Mouse (Mus musculus): ENCODE data around the gene Ptpre. TPM values are rescaled to one million over a fixed set of nuclear protein-coding genes. Genes with fewer than 3 reads are reported as not detected.

Ptpre gene
- polyA plus RNA-seq, 1 experiment from 2014 or later, result 1.0 TPM

GRCm38 (mm10) chr7:135722011-135722838 lies 184.9 kb downstream of the Ptpre start:
- H3K9ac ChIP-seq (replicated peaks; ENCODE audit: low read length), result no peak overlapping the region
- ATAC-seq (replicated peaks; ENCODE audit: insufficient number of reproducible peaks, low FRiP score, low TSS enrichment, low read depth) (no peak), DNase-seq (ENCODE audit: low spot score) (no peak)
- no peak overlapping the region for H3K4me2 ChIP-seq (ENCODE audit: low read depth, low read length)
- WGBS, result 83% methylated on average over 6 of the region's 6 CpGs
- no peaks in the 10 kb centered on the region for H3K9me3 ChIP-seq (replicated peaks; ENCODE audit: control insufficient read depth, low read length)
- no peak overlapping the region for H3K27ac ChIP-seq (replicated peaks; ENCODE audit: low read depth, low read length)
- H3K4me1 ChIP-seq (ENCODE audit: control insufficient read depth, insufficient read depth, low read length), result no peaks in the 10 kb centered on the region
- no peaks in the 10 kb centered on the region for H3K36me3 ChIP-seq (replicated peaks; ENCODE audit: control insufficient read depth, insufficient read depth, low read depth, low read length)
- H3K4me3 ChIP-seq (ENCODE audit: low read depth, low read length), result no peak overlapping the region
- H3K27me3 ChIP-seq (ENCODE audit: control insufficient read depth, insufficient read depth, low read length), result no peaks in the 10 kb centered on the region

- H3K27me3 ChIP-seq (ENCODE audit: control insufficient read depth, insufficient read depth, low read length), result no peaks in the 10 kb centered on the region
- no peak for ATAC-seq (replicated peaks; ENCODE audit: insufficient number of reproducible peaks, low FRiP score, low TSS enrichment, low read depth)
Observed at GRCm38 (mm10) chr7:135723672-135724341, 186.5 kb downstream of the Ptpre start.

GRCm38 (mm10) chr7:135726707-135727106 lies 189.4 kb downstream of the Ptpre start:
- no peaks in the 10 kb centered on the region for H3K36me3 ChIP-seq (replicated peaks; ENCODE audit: control insufficient read depth, insufficient read depth, low read depth, low read length)
- no peaks in the 10 kb centered on the region for H3K4me1 ChIP-seq (ENCODE audit: control insufficient read depth, insufficient read depth, low read length)
- no peak overlapping the region for H3K9ac ChIP-seq (replicated peaks; ENCODE audit: low read length)
- no peak for DNase-seq (ENCODE audit: low spot score)
- H3K4me3 ChIP-seq (ENCODE audit: low read depth, low read length), result no peak overlapping the region
- no peak overlapping the region for H3K4me2 ChIP-seq (ENCODE audit: low read depth, low read length)
- 67% methylated on average over 1 of the region's 1 CpGs for WGBS
- ATAC-seq (replicated peaks; ENCODE audit: insufficient number of reproducible peaks, low FRiP score, low TSS enrichment, low read depth), result no peak
- no peaks in the 10 kb centered on the region for H3K9me3 ChIP-seq (replicated peaks; ENCODE audit: control insufficient read depth, low read length)
- H3K27me3 ChIP-seq (ENCODE audit: control insufficient read depth, insufficient read depth, low read length), result no peaks in the 10 kb centered on the region
- no peak overlapping the region for H3K27ac ChIP-seq (replicated peaks; ENCODE audit: low read depth, low read length)

More at GRCm38 (mm10) chr7:135723672-135724341, 186.5 kb downstream of the Ptpre start:
- H3K27ac ChIP-seq (replicated peaks; ENCODE audit: low read depth, low read length), result no peak overlapping the region
- WGBS, result 81% methylated on average over 6 of the region's 6 CpGs
- no peak overlapping the region for H3K4me3 ChIP-seq (ENCODE audit: low read depth, low read length)
- no peaks in the 10 kb centered on the region for H3K36me3 ChIP-seq (replicated peaks; ENCODE audit: control insufficient read depth, insufficient read depth, low read depth, low read length)
- no peaks in the 10 kb centered on the region for H3K4me1 ChIP-seq (ENCODE audit: control insufficient read depth, insufficient read depth, low read length)
- no peak for DNase-seq (ENCODE audit: low spot score)
- H3K9me3 ChIP-seq (replicated peaks; ENCODE audit: control insufficient read depth, low read length), result no peaks in the 10 kb centered on the region
- H3K9ac ChIP-seq (replicated peaks; ENCODE audit: low read length), result no peak overlapping the region
- no peak overlapping the region for H3K4me2 ChIP-seq (ENCODE audit: low read depth, low read length)

GRCm38 (mm10) chr7:135728038-135728437 lies 190.8 kb downstream of the Ptpre start:
- 95% methylated on average over 12 of the region's 12 CpGs for WGBS
- ATAC-seq (replicated peaks; ENCODE audit: insufficient number of reproducible peaks, low FRiP score, low TSS enrichment, low read depth), result no peak
- no peaks in the 10 kb centered on the region for H3K36me3 ChIP-seq (replicated peaks; ENCODE audit: control insufficient read depth, insufficient read depth, low read depth, low read length)
- H3K27me3 ChIP-seq (ENCODE audit: control insufficient read depth, insufficient read depth, low read length), result no peaks in the 10 kb centered on the region
- no peak overlapping the region for H3K4me2 ChIP-seq (ENCODE audit: low read depth, low read length)
- no peak for DNase-seq (ENCODE audit: low spot score)
- H3K9ac ChIP-seq (replicated peaks; ENCODE audit: low read length), result no peak overlapping the region
- H3K4me1 ChIP-seq (ENCODE audit: control insufficient read depth, insufficient read depth, low read length), result no peaks in the 10 kb centered on the region
- no peaks in the 10 kb centered on the region for H3K9me3 ChIP-seq (replicated peaks; ENCODE audit: control insufficient read depth, low read length)
- no peak overlapping the region for H3K4me3 ChIP-seq (ENCODE audit: low read depth, low read length)
- no peak overlapping the region for H3K27ac ChIP-seq (replicated peaks; ENCODE audit: low read depth, low read length)

- 86% methylated on average over 5 of the region's 5 CpGs for WGBS
- H3K9me3 ChIP-seq (replicated peaks; ENCODE audit: control insufficient read depth, low read length), result no peaks in the 10 kb centered on the region
- no peaks in the 10 kb centered on the region for H3K4me1 ChIP-seq (ENCODE audit: control insufficient read depth, insufficient read depth, low read length)
- ATAC-seq (replicated peaks; ENCODE audit: insufficient number of reproducible peaks, low FRiP score, low TSS enrichment, low read depth), result no peak
- no peaks in the 10 kb centered on the region for H3K36me3 ChIP-seq (replicated peaks; ENCODE audit: control insufficient read depth, insufficient read depth, low read depth, low read length)
- no peak for DNase-seq (ENCODE audit: low spot score)
- H3K27me3 ChIP-seq (ENCODE audit: control insufficient read depth, insufficient read depth, low read length), result no peaks in the 10 kb centered on the region
- H3K4me3 ChIP-seq (ENCODE audit: low read depth, low read length), result no peak overlapping the region
- H3K9ac ChIP-seq (replicated peaks; ENCODE audit: low read length), result no peak overlapping the region
- no peak overlapping the region for H3K27ac ChIP-seq (replicated peaks; ENCODE audit: low read depth, low read length)
- H3K4me2 ChIP-seq (ENCODE audit: low read depth, low read length), result no peak overlapping the region
Observed at GRCm38 (mm10) chr7:135734379-135734778, 197.1 kb downstream of the Ptpre start.

GRCm38 (mm10) chr7:135734911-135735646 lies 197.8 kb downstream of the Ptpre start:
- H3K36me3 ChIP-seq (replicated peaks; ENCODE audit: control insufficient read depth, insufficient read depth, low read depth, low read length), result no peaks in the 10 kb centered on the region
- 81% methylated on average over 9 of the region's 9 CpGs for WGBS
- H3K27ac ChIP-seq (replicated peaks; ENCODE audit: low read depth, low read length), result peak overlapping the region; percentile 35; the same call in 1 of the 2 replicates
- H3K4me3 ChIP-seq (ENCODE audit: low read depth, low read length), result no peak overlapping the region
- no peak overlapping the region for H3K9ac ChIP-seq (replicated peaks; ENCODE audit: low read length)
- ATAC-seq (replicated peaks; ENCODE audit: insufficient number of reproducible peaks, low FRiP score, low TSS enrichment, low read depth) (peak; percentile 21; the same call in 1 of the 2 replicates), DNase-seq (ENCODE audit: low spot score) (no peak)
- no peaks in the 10 kb centered on the region for H3K27me3 ChIP-seq (ENCODE audit: control insufficient read depth, insufficient read depth, low read length)
- no peaks in the 10 kb centered on the region for H3K9me3 ChIP-seq (replicated peaks; ENCODE audit: control insufficient read depth, low read length)
- no peak overlapping the region for H3K4me2 ChIP-seq (ENCODE audit: low read depth, low read length)
- H3K4me1 ChIP-seq (ENCODE audit: control insufficient read depth, insufficient read depth, low read length), result no peaks in the 10 kb centered on the region

Data from embryonic facial prominence, embryonic 11.5 days (tissue).